ENCODE assay signal across 8 mouse cellular contexts in genomic region chr7:66230638-66231550, GRCm38 (mm10).
DNase-seq lines count a peak whose midpoint lies in the region; ATAC-seq and TF ChIP-seq lines count a peak whose summit lies in the region.

No protein-coding gene starts in this region.

- H3K27me3 ChIP-seq in lung, embryonic 15.5 days = no peaks in the 10 kb centered on the region
- no peaks in the 10 kb centered on the region for H3K27me3 ChIP-seq in intestine, postnatal 0 days (replicated peaks; ENCODE audit: control insufficient read depth, insufficient read depth, low read length)
- no peaks in the 10 kb centered on the region for H3K27me3 ChIP-seq in megakaryocyte, embryonic 14.5 days (replicated peaks)
- no peaks in the 10 kb centered on the region for H3K27me3 ChIP-seq in kidney, adult 2 months (replicated peaks; ENCODE audit: control insufficient read depth, insufficient read depth, low read length)

- no peak overlapping the region for H3K4me2 ChIP-seq in lung, embryonic 15.5 days
- no peak overlapping the region for H3K4me2 ChIP-seq in intestine, postnatal 0 days (replicated peaks; ENCODE audit: low read depth)

- H3K27ac ChIP-seq in lung, embryonic 15.5 days = peak overlapping the region; percentile 63
- H3K27ac ChIP-seq in intestine, postnatal 0 days (ENCODE audit: low read depth, low read length) = no peak overlapping the region
- no peak overlapping the region for H3K27ac ChIP-seq in kidney, adult 2 months (ENCODE audit: insufficient read depth, low read depth, low read length)

- H3K9me3 ChIP-seq in lung, embryonic 15.5 days = no peaks in the 10 kb centered on the region
- H3K9me3 ChIP-seq in intestine, postnatal 0 days (ENCODE audit: control insufficient read depth) = no peaks in the 10 kb centered on the region
- H3K9me3 ChIP-seq in megakaryocyte, embryonic 14.5 days = no peaks in the 10 kb centered on the region

- no peak for ATAC-seq in lung, embryonic 15.5 days (ENCODE audit: borderline replicate concordance, extremely low read depth, low FRiP score, low TSS enrichment)
- peak; percentile 45; the same call in 1 of the 2 replicates for ATAC-seq in intestine, postnatal 0 days

- TF ChIP-seq CTCF in intestine, postnatal 0 days (IDR thresholded peaks at IDR 0.05; ENCODE audit: low read depth) = no peak
- no peak for TF ChIP-seq CTCF in kidney, adult 2 months (conservative IDR thresholded peaks at IDR 0.05; ENCODE audit: insufficient read depth, insufficient read length, low read depth, low read length)

- WGBS in lung, embryonic 15.5 days = 43% methylated on average over 17 of the region's 17 CpGs
- 36% methylated on average over 17 of the region's 17 CpGs for WGBS in intestine, postnatal 0 days
- WGBS in kidney, adult 2 months = 61% methylated on average over 17 of the region's 17 CpGs

- H3K36me3 ChIP-seq in lung, embryonic 15.5 days = no peaks in the 10 kb centered on the region
- H3K36me3 ChIP-seq in intestine, postnatal 0 days (ENCODE audit: control insufficient read depth, insufficient read depth) = no peaks in the 10 kb centered on the region
- peaks cover 3% of the 10 kb centered on the region for H3K36me3 ChIP-seq in megakaryocyte, embryonic 14.5 days (replicated peaks; ENCODE audit: low read length)
- no peaks in the 10 kb centered on the region for H3K36me3 ChIP-seq in kidney, adult 2 months (ENCODE audit: control insufficient read depth, insufficient read depth, low read length)

- no peak overlapping the region for H3K4me3 ChIP-seq in lung, embryonic 15.5 days
- H3K4me3 ChIP-seq in intestine, postnatal 0 days (ENCODE audit: low read depth, low read length) = no peak overlapping the region
- H3K4me3 ChIP-seq in megakaryocyte, embryonic 14.5 days (replicated peaks) = peak overlapping the region; percentile 71
- H3K4me3 ChIP-seq in kidney, adult 2 months (ENCODE audit: insufficient read depth, low read depth, low read length) = no peak overlapping the region

- no peak for DNase-seq in lung, postnatal 36 days
- DNase-seq in embryo, embryonic 10.5 days (ENCODE audit: low spot score) = peak; percentile 73
- peak; percentile 24 to 39 for DNase-seq in frontal cortex, postnatal 10 days (ENCODE audit: low spot score in 2 of 2)
- no peak for DNase-seq in c-Kit-positive CD71-positive TER-119-positive erythroid progenitor cells, embryonic 14.5 days (ENCODE audit: low spot score)
- DNase-seq in kidney, adult 2 months = no peak

- no peak overlapping the region for H3K9ac ChIP-seq in lung, embryonic 15.5 days
- H3K9ac ChIP-seq in intestine, postnatal 0 days (ENCODE audit: low read depth, low read length) = no peak overlapping the region

- TF ChIP-seq POLR2A in kidney, adult 2 months (IDR thresholded peaks at IDR 0.05; ENCODE audit: low read depth, low read length) = no peak

- peaks cover 28% of the 10 kb centered on the region for H3K4me1 ChIP-seq in lung, embryonic 15.5 days
- no peaks in the 10 kb centered on the region; the same call in 1 of the 2 replicates for H3K4me1 ChIP-seq in intestine, postnatal 0 days (replicated peaks; ENCODE audit: control insufficient read depth, insufficient read depth, low read length)
- peaks cover 92% of the 10 kb centered on the region for H3K4me1 ChIP-seq in megakaryocyte, embryonic 14.5 days
- H3K4me1 ChIP-seq in kidney, adult 2 months (ENCODE audit: control insufficient read depth, insufficient read depth, low read length) = peaks cover 5% of the 10 kb centered on the region; the same call in 1 of the 2 replicates

Comparison
In these comparisons a context has a peak if more than half of its experiments do, and no peak if none do; other contexts are left out.
1. DNase-seq: peak in embryo, embryonic 10.5 days (single experiment) and frontal cortex, postnatal 10 days (2 of 2); none in lung, postnatal 36 days (single experiment), c-Kit-positive CD71-positive TER-119-positive erythroid progenitor cells, embryonic 14.5 days (single experiment) and kidney, adult 2 months (single experiment).